Mouse (Mus musculus): Measurements from ENCODE around the gene Zfp580.
A peak's percentile ranks its signal among the peaks of the same experiment; 100 is the strongest.
"Not testable (repeated sequence)": the region's sequence is repeated elsewhere in the genome, so short reads cannot be mapped to it uniquely, and the experiment has no call there.

Zfp580 gene

GRCm38 (mm10) chr7:5064886-5065285, 13.5 kb downstream of the Zfp580 start:
- DNase-seq (ENCODE audit: low spot score in 2 of 2) = no peak

GRCm38 (mm10) chr7:5073586-5073985, 22.2 kb downstream of the Zfp580 start:
- DNase-seq (ENCODE audit: low spot score in 2 of 2) = no peak

- no peak for DNase-seq (ENCODE audit: low spot score in 2 of 2)
Observed at GRCm38 (mm10) chr7:5074984-5075383, 23.6 kb downstream of the Zfp580 start.

GRCm38 (mm10) chr7:5076931-5077330, 25.6 kb downstream of the Zfp580 start:
- DNase-seq (ENCODE audit: low spot score in 2 of 2) = no peak

GRCm38 (mm10) chr7:5079365-5080009, 28.1 kb downstream of the Zfp580 start:
- not testable (repeated sequence) for DNase-seq (ENCODE audit: low spot score in 2 of 2)

- peak; percentile 87 to 93 for DNase-seq (ENCODE audit: low spot score in 2 of 2)
Observed at GRCm38 (mm10) chr7:5080010-5080751, 28.8 kb downstream of the Zfp580 start, which contains the start of gene Epn1. Epn1 (plus strand) TSS chr7:5080235.

- no peak for DNase-seq (ENCODE audit: low spot score in 2 of 2)
Observed at GRCm38 (mm10) chr7:5080815-5081214, 29.5 kb downstream of the Zfp580 start.

GRCm38 (mm10) chr7:5081241-5081640, 29.9 kb downstream of the Zfp580 start:
- no peak for DNase-seq (ENCODE audit: low spot score in 2 of 2)

- DNase-seq (ENCODE audit: low spot score in 2 of 2) = no peak
Observed at GRCm38 (mm10) chr7:5081939-5082338, 30.6 kb downstream of the Zfp580 start.

DNA sequence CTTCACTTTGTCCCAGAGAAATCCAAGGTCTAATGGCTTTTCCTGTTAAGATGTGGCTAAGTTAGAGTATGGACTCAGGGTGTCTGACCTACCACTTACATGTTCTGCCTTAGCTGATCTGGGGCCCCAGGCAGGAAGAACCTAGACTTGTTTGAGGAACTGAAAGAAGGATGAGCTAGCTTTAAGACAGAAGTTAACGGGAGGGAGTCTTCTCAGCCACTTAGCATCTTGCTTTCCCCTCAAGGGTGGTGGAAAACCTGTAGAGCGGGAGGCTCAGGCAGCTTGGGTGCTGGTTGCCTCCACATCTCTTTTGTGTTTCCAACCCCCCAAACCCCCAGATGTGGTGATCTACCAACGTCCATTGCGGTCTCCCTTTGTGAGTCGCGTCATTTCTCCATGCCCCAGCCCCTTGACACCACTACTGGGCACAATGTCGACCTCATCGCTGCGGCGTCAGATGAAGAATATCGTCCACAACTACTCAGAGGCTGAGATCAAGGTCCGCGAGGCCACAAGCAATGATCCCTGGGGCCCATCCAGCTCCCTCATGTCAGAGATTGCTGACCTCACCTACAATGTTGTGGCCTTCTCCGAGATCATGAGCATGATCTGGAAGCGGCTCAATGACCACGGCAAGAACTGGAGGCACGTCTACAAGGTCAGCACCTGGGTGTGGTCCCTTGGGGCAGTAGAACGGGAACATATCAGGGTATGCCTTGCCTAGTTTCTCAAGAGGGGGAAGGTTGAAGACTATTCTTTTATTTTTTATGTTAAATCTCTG, 32.2 kb downstream of the Zfp580 start:
- peak in 1 of 2 experiments; percentile 22 for DNase-seq (ENCODE audit: low spot score in 2 of 2)

GRCm38 (mm10) chr7:5085512-5085911, 34.2 kb downstream of the Zfp580 start:
- no peak for DNase-seq (ENCODE audit: low spot score in 2 of 2)

DNA sequence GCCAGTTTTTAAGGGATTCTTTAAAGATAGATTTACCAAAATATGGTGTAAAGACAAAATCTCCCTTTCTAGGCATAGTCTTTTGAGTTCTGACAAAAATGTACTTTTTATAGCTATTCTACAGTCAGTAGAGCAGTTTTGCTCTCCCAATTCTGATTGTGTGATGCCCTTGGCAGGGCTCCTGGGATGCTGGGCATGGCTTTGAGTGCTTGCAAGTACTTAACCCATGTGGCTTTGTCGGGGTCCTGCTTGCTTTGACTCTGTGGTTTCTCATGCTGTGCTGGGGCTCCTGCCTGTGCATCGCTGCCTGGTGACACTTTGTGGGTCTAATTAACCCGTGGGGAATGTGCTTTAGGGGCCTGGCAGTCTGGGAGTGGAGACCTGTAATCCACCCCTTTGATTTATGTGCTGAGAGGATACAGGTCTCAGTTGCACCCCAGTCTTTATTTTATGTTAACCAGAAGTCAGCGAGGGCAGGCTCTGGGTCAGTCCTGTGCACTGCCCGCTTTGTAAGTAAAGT, 35.6 kb downstream of the Zfp580 start:
- DNase-seq (ENCODE audit: low spot score in 2 of 2) = no peak

GRCm38 (mm10) chr7:5087886-5088285, 36.5 kb downstream of the Zfp580 start:
- DNase-seq (ENCODE audit: low spot score in 2 of 2) = no peak

GRCm38 (mm10) chr7:5089853-5090252, 38.5 kb downstream of the Zfp580 start:
- DNase-seq (ENCODE audit: low spot score in 2 of 2) = no peak

GRCm38 (mm10) chr7:5091008-5091728, 39.8 kb downstream of the Zfp580 start:
- no peak for DNase-seq (ENCODE audit: low spot score in 2 of 2)

DNA sequence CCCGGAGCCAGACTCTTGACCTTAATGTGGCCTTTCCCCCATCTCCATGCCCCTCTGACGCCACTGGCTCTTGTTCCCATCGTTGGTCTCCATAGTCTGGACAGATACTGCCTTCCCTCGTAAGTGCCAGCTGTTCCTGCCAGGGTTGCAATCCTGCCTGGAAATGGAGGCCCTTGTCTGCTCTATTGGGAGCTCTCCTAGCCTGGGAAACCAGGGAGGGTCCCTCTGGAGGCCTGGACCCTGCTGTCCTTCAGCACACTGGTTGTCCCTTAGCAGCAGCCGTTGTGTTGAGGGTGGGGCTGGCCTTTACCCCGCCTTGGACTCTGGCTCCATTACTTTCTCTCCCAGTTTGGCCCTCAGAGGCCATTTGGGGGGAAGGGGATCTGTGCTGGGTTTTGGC, 41.0 kb downstream of the Zfp580 start:
- no peak for DNase-seq (ENCODE audit: low spot score in 2 of 2)

DNA sequence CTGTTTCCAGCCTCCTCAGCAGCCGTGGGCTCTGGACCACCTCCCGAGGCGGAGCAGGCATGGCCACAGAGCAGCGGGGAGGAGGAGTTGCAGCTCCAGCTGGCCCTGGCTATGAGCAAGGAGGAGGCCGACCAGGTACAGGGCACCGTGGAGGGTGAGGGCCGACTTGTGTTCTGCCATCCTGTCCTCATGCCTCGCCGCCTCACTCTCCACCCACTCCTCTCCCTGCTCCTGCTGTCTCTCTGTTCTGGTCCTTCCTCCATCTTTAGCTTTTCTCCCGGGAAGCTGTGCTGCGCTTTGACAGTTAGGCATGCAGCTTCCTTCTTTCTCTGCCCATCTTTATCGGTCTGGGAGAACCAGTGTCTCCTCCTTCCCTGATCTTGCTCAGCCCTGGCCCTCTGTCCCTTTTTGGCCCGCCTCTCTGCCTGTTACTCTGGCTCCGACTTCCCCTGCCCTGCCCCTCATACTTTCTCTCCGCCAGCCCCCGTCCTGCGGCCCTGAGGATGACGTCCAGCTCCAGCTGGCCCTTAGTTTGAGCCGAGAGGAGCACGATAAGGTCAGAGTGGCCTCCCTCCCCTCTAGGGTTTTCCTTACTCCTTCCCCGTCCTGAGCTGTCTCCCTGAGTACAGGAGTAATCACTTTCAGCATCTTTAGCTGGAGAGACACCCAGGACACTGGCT, 41.6 kb downstream of the Zfp580 start:
- DNase-seq (ENCODE audit: low spot score in 2 of 2) = no peak

- DNase-seq (ENCODE audit: low spot score in 2 of 2) = no peak
Observed at GRCm38 (mm10) chr7:5098769-5099168, 47.4 kb downstream of the Zfp580 start.

- no peak for DNase-seq (ENCODE audit: low spot score in 2 of 2)
Observed at GRCm38 (mm10) chr7:5099796-5100195, 48.5 kb downstream of the Zfp580 start.

DNA sequence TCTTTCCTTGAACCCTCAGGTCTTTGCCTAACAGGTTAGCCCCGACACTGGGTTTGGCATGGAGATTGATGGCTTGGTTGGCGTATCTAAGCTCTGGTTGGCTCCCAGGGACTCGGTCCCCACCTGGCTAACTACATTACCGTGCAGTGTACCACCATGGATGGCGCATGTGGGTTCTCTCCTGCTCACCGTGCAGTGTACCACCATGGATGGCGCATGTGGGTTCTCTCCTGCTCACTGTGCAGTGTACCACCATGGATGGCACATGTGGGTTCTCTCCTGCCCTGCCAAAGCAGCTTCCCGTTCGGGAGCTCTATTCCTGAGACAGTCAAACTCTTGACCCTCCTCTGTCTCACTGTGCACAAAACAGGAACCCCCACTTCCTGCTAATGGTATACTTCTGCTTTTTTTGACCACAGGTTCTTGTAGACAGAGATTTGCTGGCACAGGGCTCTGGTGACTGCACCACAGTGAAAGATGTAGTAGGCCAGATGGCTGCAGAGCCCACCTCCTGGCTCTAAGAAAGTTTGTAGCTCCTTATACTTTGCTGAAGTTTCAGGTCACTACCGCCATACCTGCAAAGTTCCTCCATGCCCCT, 49.8 kb downstream of the Zfp580 start:
- DNase-seq (ENCODE audit: low spot score in 2 of 2) = peak in 1 of 2 experiments; percentile 33

GRCm38 (mm10) chr7:5102564-5102963, 51.2 kb downstream of the Zfp580 start:
- no peak for DNase-seq (ENCODE audit: low spot score in 2 of 2)
